Mouse (Mus musculus): Measurements from ENCODE around the gene Rbm25.

DNA sequence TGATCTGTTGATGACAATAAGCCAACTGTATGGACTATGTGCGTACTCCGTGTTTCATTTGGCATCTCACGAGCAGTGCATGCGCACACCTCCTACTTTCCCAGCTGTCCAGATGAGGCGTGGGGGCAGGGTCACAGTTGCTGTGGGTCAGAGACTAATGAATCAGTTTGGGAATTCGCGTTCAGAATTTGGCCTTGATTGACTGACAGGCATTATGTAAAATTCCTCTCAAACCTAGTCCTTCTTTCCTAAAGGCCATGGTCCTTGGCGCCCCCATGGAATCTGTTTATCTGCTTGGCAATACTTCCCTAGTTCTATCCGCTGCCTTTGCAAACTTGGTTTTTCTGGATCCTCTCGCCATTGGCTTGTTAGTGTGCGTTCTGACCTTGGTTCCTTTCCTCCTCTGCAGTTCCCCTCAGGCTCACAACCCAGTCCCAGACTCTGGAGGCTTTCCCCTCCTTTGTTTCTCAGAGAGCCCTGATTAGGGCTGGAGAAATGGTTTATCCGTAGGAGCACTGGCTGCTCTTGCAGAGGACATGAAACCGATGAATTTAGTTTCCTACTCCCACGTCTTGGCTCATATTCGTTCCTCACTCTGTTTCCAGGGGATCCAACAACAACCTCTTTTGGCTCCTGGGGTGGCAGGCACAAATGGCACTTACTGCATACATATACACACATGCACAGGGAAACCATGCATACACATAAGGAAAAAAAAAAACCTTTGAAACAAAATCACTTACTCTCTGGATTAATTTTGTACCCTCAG is 85.6 kb downstream of the Rbm25 start:
- TF ChIP-seq CTCF (IDR thresholded peaks at IDR 0.05; ENCODE audit: insufficient read depth, low read length) (no peak), POLR2A (IDR thresholded peaks at IDR 0.05; ENCODE audit: borderline replicate concordance, extremely low read depth, low read depth, low read length) (no peak)
